Mouse (Mus musculus) adrenal gland, postnatal 4 days (tissue): Measurements from ENCODE around the gene Nutf2. TPM values are rescaled to one million over a fixed set of nuclear protein-coding genes. Genes with fewer than 3 reads are reported as not detected.

ENCODE experiments used
- DNase-seq, 2 experiments: peaks; one replicate each; pipeline ENCODE4 v3.0.0; 2021 to 2022; ENCODE audit warnings: low spot score in 2 of 2, mixed read lengths in 2 of 2
- total RNA-seq, 2 experiments: library from RNA; stranded (reverse); gene quantifications; 2 replicates each; pipeline ENCODE4 v1.2.3; 2021

Nutf2 gene
- total RNA-seq, 2 experiments from 2014 or later, result 53.1 to 57.4 TPM

DNA sequence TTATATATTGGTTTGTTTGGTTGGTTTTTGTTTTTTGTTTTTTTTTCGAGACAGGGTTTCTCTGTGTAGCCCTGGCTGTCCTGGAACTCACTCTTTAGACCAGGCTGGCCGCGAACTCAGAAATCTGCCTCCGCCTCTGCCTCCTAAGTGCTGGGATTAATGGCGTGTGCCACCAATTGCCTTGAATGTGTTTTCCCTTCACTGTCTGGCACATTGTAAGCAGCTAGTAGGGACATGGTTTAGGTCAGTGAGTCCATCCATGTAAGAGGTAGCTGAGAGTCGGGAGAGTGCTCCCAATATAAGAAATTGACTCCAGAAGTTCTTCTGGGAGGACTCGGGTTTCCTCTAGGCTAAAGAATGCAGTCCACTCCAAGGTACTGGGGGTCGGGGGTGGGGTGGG lies 6.1 kb upstream of the Nutf2 start:
- DNase-seq, result no peak

DNA sequence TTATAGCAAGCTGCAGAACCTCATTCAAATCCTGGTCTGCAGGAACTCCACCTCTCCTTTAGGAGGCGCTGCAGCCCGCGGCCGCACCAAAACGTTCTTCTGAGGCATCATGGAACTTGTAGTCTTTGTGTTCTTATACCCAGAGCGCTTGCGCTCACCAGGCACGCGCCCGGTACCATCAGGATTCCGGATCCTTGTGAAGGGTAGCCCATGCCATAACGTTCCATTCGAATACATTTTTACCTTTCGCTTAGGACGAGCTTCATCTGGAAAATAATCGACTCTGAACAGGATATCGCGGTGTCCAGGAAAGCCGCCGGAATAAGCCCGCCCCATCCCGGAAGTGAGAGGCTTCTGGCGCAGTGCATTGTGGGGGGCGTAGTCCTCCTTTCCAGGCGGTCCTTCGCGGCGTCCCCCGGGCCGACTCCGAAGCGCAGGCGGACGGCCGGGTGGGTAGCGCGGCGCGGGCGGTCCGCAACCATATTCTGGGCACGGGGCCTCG lies 5.6 kb upstream of the Nutf2 start, which contains the start of gene Thap11:
Thap11 (plus strand) TSS at position 418 of the 502 bp plus-strand sequence.
- peak; percentile 64 to 84 for DNase-seq

DNA sequence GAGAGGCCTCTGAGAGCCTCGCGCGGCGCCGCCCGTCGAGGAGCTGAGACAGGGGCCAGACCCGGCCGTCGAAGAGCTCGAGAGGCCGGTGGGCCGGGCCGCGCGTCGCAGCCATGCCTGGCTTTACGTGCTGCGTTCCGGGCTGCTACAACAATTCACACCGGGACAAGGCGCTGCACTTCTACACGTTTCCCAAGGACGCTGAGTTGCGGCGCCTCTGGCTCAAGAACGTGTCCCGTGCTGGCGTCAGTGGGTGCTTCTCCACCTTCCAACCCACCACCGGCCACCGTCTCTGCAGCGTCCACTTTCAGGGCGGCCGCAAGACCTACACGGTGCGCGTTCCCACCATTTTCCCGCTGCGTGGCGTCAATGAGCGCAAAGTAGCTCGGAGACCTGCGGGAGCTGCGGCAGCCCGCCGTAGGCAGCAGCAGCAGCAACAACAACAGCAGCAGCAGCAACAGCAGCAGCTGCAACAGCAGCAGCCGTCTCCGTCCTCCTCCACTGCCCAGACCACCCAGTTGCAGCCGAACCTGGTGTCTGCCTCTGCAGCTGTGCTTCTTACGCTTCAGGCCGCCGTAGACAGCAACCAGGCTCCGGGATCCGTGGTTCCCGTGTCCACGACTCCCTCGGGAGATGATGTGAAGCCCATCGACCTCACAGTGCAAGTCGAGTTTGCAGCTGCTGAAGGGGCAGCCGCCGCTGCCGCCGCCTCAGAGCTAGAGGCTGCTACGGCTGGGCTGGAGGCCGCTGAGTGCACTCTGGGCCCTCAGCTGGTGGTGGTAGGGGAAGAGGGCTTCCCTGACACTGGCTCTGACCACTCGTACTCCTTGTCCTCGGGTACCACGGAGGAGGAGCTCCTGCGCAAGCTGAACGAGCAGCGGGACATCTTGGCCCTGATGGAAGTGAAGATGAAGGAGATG lies 4.9 kb upstream of the Nutf2 start:
- DNase-seq, result peak in 1 of 2 experiments; percentile 24

DNA sequence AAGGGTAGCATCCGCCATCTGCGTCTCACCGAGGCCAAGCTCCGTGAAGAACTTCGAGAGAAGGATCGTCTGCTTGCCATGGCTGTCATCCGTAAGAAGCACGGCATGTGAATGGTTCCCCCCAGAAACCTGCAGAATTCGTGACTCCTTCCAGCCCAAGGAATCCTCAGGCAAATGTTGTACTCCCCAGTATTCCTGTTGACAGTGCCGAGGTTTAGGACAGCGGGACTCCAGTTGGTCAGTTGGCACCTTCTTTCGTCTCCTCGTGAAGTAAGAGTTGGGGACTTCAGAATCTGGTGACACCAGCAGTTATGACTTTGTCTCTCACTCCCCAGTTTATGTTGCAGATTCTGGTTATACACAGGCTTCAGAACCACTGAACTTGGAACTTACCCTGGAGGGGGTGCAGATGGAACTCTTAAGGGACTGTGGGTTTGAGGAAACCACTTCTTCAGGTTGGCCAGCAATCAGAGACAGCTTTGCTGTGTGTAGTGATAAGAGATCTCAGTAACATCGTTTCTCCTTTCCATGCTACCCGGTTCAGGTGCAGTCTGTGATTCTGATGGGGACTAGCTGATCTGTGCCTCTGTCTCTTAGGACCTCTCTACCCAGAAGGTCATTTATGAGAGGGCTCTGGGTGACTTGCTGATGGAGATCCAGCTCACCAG lies 4.1 kb upstream of the Nutf2 start:
- DNase-seq, result no peak

DNA sequence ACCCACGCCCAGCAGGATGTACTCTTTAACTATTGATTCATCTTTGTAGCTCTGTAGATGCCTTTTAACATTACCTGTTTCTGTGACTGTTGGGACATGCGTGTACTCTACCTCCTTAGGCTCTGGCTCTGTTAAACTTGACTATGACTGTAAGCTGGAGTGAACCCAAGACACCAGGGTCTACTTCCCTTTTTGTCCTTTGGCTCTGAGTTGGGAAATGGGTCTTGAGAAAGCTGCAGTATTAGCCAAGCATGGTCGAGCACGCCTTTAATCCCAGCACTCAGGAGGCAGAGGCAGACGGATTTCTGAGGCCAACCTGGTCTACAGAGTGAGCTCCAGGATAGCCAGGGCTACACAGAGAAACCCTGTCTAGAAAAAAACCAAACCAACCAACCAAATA lies 1.9 kb upstream of the Nutf2 start:
- DNase-seq, result no peak

DNA sequence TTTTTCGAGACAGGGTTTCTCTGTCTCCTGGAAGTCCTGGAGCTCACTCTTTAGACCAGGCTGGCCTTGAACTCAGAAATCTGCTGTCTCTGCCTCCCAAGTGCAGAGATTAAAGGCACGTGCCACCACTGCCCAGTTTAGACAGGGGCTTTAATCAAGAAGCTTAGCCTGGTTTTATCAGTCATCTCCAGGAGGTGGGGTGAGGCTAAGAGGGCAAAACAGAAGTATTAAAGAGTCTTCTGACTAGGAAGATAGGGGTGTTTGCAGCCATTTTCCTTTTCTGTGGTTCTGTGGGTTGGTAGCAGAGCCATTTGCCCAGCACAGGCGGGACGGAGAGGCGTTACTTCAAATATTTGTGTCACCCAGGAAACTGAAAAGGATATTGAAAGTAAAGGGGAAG lies 1.1 kb upstream of the Nutf2 start:
- DNase-seq, result no peak

DNA sequence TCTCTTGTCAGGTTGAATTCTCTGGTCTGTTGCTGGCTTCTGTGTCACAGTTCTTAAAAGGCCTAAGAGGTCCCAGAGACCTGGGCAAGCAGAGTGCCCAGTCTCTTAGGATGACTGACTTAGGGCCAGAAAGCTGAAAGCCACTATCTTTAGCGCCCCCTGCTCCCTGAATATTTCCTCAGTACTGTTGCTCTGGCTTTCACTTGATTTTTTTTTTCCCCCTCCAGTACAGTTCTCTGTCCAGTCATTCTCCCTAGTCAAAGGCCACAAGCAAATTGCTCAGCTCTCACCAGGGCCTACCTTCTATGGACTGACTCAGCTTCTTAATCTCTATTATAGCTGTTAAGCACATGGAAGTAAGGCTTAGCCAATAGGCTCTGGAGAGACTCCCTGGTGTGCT lies 1.6 kb downstream of the Nutf2 start:
- DNase-seq, result no peak

DNA sequence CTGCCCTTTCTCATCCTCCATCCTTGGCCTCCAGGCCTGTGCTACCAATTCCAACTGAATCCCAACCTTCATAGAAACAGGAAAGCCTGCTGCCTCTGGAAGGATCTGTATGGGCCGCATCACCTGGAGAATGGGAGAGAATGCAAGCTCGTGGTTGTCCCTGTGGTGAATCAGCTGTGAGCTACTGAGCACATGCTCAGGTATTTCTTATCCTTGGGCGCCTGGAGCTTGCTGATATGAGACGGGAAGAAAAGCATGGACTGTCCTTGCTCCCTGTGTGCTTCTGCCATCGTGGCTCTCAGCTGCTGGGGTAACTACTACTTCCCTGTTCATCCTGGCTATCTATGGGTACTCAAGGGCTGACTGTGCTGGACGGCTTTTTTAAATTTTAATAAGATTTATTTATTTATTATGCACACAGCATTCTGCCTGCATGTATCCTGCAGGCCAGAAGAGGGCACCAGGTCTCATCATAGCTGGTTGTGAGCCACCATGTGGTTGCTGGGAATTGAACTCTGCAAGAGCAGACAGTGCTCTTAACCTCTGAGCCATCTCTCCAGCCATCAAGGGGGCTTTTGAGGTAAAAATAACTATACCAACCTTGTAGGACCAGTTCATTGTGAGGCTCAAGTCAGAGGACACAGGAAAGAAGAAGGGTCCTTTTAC lies 6.1 kb downstream of the Nutf2 start:
- no peak for DNase-seq

DNA sequence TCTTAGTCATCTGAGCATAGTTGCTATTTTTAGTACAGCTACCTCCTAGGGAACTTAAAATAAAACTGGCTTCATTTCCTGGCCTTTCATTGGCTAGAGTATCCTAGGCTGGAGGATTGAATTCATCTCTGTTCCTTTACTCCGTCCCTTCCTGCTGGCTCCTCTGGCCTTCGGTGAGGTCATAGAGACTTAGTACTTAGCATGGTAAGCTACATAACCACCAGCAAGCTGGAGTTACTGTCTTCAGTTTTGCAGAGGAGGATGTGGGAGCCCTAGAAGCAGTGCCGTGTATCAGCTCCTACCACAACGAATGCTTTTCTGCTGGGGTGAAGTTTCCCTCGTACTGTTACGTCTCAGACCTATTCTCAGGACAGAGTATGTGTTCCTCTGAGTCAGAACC lies 13.9 kb downstream of the Nutf2 start:
- DNase-seq, result no peak

DNA sequence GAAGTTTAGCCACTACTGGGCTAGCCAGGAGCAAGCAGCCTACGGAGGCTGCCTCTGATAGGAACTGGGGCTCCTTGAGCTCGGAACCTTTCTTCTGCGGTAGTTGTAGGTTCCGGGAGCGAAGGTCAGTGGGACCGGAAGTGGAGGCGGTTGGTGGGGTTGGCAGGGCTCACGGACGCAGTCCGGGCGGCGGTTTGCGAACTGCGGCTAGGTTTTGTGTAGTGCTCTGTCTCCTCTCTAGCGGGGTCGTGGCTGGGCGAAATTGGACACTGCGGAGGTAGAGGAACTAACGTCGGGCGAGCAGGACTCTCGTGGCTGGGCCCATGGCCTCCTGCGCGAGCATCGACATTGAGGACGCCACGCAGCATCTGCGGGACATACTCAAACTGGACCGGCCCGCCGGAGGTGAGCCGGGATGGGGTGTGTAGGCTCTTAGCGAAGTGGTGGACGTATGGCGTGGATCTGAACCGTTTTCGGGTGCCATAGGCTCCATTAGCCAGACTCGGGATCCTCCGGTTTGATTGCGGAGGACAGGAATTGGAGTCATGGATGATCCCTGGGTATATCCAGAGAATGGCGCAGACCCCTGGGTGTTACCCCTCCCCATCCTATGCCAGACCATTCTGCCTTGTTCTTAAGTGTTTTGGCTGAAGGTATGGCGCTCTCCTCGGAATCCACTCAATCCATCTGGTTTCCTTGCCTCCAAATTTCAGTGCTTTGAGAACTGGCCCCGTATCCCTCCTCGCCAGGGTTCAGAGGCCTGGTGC lies 20.6 kb downstream of the Nutf2 start, which contains the start of gene Edc4:
Edc4 (plus strand) TSS at position 128 of the 767 bp plus-strand sequence.
- DNase-seq, result peak; percentile 72 to 74

DNA sequence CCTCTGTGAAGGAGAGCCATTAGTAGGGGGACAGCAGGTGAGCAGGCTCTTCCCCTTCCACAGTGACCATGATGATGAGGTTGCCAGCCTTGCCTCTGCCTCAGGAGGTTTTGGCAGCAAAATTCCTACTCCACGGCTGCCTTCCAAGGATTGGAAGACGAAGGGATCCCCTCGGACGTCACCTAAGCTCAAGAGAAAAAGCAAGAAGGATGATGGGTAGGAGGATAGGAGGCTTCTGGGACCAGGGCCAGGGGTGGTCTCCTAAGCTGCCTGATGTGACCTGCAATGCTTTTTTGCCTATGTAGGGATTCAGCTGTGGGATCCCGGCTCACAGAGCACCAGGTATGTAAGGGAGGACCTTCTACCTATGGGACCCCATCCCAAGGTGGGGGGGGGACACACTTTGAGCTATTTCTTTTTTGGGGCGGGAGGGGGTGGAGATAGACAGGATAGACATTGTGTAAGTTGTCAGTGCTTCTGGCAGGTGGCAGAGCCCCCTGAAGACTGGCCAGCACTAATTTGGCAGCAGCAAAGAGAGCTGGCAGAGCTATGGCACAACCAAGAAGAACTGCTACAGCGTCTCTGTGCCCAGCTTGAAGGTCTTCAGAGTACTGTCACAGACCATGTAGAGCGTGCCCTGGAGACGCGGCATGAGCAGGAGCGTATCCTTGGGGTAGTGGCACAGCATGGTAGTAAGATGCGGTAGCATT lies 29.5 kb downstream of the Nutf2 start:
- DNase-seq, result no peak

DNA sequence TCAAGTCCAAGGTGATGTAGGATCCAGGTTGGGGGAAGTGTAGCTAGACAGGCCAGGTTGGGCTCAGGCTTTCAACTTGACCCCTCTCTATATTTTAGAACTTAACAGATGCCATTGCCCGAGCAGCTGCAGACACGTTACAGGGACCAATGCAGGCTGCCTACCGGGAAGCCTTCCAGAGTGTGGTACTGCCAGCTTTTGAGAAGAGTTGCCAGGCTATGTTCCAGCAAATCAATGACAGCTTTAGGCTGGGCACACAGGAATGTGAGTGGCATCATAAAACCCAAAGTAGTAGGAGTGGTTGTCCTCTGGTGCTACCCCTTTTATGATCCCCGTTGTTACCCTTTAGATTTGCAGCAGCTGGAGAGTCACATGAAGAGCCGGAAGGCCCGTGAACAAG lies 30.5 kb downstream of the Nutf2 start:
- no peak for DNase-seq

DNA sequence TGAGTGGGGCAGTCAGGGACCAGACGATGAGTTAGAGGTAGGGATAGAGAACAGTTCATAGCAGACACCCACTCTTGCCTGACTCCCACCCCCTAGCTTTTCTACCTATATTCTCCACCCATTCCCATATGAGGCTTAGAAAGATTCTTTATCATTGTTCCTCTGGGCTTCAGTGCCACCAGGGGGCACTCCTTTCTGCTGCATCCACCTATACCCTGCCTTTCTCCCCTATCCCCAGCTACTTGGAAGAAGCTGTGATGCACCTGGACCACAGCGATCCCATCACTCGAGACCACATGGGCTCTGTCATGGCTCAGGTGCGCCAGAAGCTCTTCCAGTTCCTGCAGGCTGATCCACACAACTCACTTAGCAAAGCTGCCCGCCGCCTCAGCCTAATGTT lies 32.1 kb downstream of the Nutf2 start:
- no peak for DNase-seq

DNA sequence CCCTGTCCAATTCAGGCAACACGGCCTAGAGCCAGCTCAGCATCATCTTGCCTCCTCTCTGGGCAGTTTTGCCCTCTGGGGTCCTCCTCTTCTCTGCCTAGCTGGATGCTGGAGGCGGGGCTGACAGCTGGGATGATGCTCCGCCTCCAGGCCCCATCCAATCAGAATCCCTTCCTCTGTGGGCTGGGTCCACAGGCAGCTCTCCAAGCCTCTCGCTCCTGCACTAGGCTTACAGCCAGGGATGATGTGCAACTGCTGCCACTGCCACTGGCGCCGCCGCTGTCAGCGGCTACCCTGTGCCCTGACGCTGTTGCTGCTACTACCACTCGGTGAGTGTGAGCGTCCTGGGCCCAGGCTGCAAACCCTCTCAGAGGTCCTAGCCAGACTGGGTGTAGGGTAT lies 33.0 kb downstream of the Nutf2 start, which contains the start of gene Nrn1l:
Nrn1l (plus strand) TSS at position 229 of the 400 bp plus-strand sequence.
- peak; percentile 22 to 53 for DNase-seq

DNA sequence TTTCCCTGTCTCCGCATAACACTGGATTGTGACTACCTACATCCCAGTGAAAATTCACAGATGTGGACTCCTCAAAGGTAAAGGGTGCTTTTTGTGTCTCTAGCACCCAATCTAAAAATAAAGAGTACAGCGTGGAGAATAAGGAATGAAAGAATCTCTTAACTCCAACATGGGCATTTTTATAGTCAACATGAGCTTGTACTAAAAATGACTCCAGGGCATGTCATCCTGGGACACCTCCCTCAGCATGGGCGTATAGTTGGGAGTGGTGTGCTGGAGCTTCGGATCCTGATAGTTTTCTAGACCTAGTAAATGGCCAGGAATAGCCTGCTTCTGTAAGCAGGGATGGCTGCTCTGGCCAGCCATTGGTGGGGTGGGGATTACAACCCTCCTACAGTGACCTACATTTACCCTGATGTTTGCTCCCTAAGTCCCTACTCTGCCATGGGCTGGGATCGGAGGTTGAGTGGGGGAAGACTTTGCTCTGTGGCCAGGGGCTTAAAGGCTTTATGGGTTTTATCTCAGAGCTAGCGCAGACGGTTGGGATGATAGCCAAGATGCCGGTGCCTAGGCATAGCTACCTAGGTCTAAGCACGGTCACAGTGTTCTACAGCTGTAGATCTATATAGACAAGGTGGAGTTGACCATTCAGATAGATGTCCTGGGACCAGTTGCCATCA lies 37.6 kb downstream of the Nutf2 start:
- no peak for DNase-seq

DNA sequence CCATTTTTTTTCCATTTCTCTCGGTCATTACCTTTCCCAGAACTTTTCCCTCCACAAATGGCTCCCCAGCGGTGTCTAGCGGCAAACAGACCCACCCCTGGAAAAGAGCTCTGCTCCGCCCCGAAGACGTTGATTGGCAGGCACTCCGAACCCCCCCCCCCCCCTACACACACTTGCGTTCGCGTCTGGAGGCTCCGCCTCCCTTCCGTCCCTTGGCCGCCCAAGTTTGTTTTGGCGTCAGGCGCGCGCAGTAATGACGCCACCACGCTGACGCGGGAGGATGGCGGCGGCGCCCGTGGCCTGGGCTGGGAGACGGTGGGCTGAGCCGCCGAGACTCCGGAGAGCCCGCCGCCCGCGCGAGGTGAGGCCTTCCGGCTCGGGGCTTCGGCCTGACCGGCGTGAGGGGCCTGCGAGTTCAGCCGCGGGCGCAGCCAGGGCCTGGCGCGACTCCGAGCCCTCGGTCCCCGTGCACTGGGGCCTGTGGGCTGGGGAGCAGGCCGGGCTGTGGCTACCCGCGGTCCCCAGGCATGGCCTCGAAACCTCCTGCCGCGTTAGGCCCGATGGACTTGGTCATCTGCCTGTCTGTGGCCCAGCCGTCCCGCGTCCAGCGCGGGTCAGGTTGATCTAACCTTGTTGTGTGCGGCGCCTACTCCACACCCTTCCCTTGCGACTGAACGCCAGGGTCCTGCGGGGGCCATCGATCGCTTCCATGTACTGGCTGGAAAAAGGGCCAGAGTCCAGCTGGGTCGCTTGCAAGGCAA lies 40.0 kb downstream of the Nutf2 start, which contains the start of gene Pskh1:
Pskh1 (plus strand) TSS at position 262 of the 761 bp plus-strand sequence.
- peak; percentile 82 to 86 for DNase-seq

DNA sequence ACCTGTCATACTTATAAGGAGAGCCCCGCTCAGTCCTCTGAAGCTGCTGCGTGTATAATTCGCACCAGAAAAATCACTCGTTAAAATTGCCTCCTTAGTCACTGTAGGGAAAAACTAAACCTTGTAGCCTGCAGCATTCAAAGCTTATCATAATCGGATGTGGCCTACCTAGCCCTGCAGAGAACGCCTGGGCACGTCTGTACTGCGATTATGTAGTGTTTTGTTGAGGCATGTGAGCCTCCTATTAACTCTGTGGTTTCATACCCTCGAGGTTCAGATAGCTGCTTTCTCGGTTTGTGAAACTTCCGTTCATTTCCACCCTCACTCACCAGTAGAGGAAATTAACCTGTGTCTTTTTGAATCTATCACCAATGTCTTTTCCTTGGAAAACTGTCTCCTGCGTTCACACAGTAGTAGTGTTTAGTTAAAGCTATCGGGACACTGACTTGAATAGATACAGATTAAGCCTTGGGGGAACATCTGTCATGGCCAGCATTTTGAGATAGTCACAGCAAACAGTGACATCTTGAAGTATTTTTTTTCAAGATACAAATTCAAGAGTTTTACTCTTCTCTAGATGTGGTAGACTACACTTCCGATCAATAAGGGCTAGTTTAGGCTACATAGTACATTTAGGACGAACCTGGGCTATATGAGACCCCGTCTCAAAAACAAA lies 40.7 kb downstream of the Nutf2 start:
- no peak for DNase-seq

DNA sequence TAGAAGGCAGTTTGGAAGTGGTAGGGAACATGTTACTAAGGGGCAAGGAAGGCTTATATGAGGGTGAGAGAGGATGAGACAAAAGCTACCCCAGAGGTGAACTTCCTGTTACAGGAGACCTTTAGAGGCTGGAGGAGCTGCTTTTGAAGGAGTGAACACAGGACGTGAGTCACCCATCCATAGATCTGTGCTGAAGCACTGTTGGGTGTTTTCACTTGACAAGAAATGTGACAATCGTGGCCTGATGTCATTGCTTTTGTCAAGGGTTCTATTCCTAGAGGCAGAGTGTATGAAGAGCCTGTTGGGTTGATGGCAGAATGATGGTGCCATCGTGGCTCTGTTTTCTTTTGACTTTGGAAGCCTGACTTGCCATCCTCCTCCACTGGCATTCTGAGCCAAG lies 59.0 kb downstream of the Nutf2 start:
- DNase-seq, result no peak
